In the genomic region with DNA sequence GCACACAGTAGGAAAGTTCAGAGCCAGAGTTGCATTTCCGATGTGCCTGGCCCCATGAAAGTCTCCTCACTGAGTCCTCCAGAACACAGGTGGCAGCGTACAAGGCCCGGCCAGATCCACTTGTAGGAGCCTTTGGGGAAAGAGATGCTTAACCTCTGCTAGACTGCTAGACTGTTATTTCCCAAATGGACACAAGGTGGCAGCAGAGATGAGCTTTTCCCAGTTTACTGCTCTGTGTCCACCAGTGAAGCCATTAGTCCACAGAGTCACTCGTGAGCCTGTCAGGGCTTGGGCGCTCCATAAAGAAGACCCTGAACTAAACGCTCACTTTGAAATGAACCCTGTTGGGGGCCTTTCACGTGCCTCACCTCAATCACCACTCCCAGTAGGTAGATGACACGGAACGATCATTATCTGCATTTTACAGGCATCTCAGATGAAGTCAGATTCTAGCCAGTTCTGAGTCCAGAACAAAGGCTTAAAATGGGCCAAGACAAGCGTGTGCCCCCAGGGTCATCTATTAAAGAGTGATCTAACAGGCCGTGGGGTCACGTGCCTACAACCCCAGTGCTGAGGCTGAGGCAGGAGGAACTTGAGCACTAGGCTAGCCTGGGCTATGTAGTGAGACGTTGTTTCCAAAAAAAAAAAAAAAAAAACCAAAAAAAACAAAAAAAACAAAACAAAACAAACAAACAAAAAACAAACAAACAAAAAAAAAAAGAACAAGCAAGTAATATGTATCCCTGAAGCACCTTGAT, we compare ENCODE assay signal across 8 mouse cellular contexts. TPM values are rescaled to one million over a fixed set of nuclear protein-coding genes. Genes with fewer than 3 reads are reported as not detected.
DNase-seq lines count a peak whose midpoint lies in the region; ATAC-seq lines count a peak whose summit lies in the region.

No protein-coding gene starts in this region.

- WGBS in hindbrain, embryonic 13.5 days, result 37% methylated on average over 13 of the region's 13 CpGs

- no peaks in the 10 kb centered on the region for H3K27me3 ChIP-seq in hindbrain, embryonic 13.5 days

- H3K4me1 ChIP-seq in hindbrain, embryonic 13.5 days (replicated peaks), result 0 out of 2 replicates have a peak, but pooled peaks cover 2% of the 10 kb centered on the region

- H3K4me3 ChIP-seq in hindbrain, embryonic 13.5 days, result no peak overlapping the region

- H3K9me3 ChIP-seq in hindbrain, embryonic 13.5 days, result no peaks in the 10 kb centered on the region

- H3K27ac ChIP-seq in hindbrain, embryonic 13.5 days, result no peak overlapping the region

- H3K36me3 ChIP-seq in hindbrain, embryonic 13.5 days, result no peaks in the 10 kb centered on the region

- H3K9ac ChIP-seq in hindbrain, embryonic 13.5 days, result no peak overlapping the region

- ATAC-seq in hindbrain, embryonic 13.5 days (ENCODE audit: low FRiP score), result peak; percentile 77

- no peak overlapping the region for H3K4me2 ChIP-seq in hindbrain, embryonic 13.5 days

- peak; percentile 90 for DNase-seq in R1 (ENCODE audit: low read depth, low spot score)
- peak; percentile 92 to 93 for DNase-seq in cerebellum, postnatal 10 days
- DNase-seq in frontal cortex, postnatal 14 days (ENCODE audit: low spot score in 2 of 2), result peak; percentile 45 to 76
- peak; percentile 87 to 89 for DNase-seq in layer of hippocampus, postnatal 10 days (ENCODE audit: low spot score in 2 of 2)
- peak; percentile 90 for DNase-seq in lung, postnatal 10 days
- DNase-seq in retina, adult 2 months (ENCODE audit: low read depth, low spot score), result peak; percentile 83
- peak; percentile 68 for DNase-seq in thymus, postnatal 25 days

RNA-seq across cellular contexts. Expression of a gene that starts 30.1 kb away (rescaled TPM):
- polyA plus RNA-seq in hindbrain, embryonic 13.5 days (2015; fragmentation: Nextera tagmentation; extraction: Ambion mirVana), result 2.8 and 3.2 TPM in 2 replicates
- 1 to 10 TPM; 5.4 to 6.5 TPM for total RNA-seq in layer of hippocampus, postnatal 10 days (2021)

RNA-seq across cellular contexts. Expression of a gene that starts 40.8 kb away (rescaled TPM):
- 0.30 and 0.35 TPM in 2 replicates for polyA plus RNA-seq in hindbrain, embryonic 13.5 days (2015; fragmentation: Nextera tagmentation; extraction: Ambion mirVana)
- under 1 TPM; 0.51 to 0.53 TPM for total RNA-seq in layer of hippocampus, postnatal 10 days (2021)

RNA-seq across cellular contexts. Expression of a gene that starts 41.4 kb away (rescaled TPM):
- polyA plus RNA-seq in hindbrain, embryonic 13.5 days (2015; fragmentation: Nextera tagmentation; extraction: Ambion mirVana), result 0.83 and 1.9 TPM in 2 replicates
- not detected for total RNA-seq in layer of hippocampus, postnatal 10 days (2021)
